Mouse (Mus musculus) adrenal gland, postnatal 10 days (tissue): ENCODE results near the gene Rpp21. TPM values are rescaled to one million over a fixed set of nuclear protein-coding genes. Genes with fewer than 3 reads are reported as not detected.
"Not testable (repeated sequence)": the region's sequence is repeated elsewhere in the genome, so short reads cannot be mapped to it uniquely, and the experiment has no call there.

ENCODE experiments used
- DNase-seq: peaks from one replicate; pipeline ENCODE4 v3.0.0; 2021; ENCODE audit warnings: mixed read lengths
- total RNA-seq, 2 experiments: library from RNA; stranded (reverse); gene quantifications; 2 replicates each; pipeline ENCODE4 v1.2.3; 2021

The Rpp21 gene
- total RNA-seq, 2 experiments from 2014 or later, result 38.3 to 48.1 TPM

- DNase-seq, result peak; percentile 18
These were observed 20.4 kb downstream of the Rpp21 start for GRCm38 (mm10) chr17:36237321-36237921.

- DNase-seq, result not testable (repeated sequence)
These were observed 22.6 kb downstream of the Rpp21 start for GRCm38 (mm10) chr17:36235300-36235699.

GRCm38 (mm10) chr17:36233572-36233971 is 24.3 kb downstream of the Rpp21 start:
- no peak for DNase-seq

GRCm38 (mm10) chr17:36231318-36231717 is 26.6 kb downstream of the Rpp21 start:
- peak; percentile 86 for DNase-seq

GRCm38 (mm10) chr17:36229046-36229445 is 28.8 kb downstream of the Rpp21 start:
- DNase-seq, result no peak

GRCm38 (mm10) chr17:36226921-36227320 is 30.9 kb downstream of the Rpp21 start:
- DNase-seq, result no peak

- no peak for DNase-seq
These were observed 32.5 kb downstream of the Rpp21 start for GRCm38 (mm10) chr17:36225231-36225824.

GRCm38 (mm10) chr17:36224451-36224850 is 33.4 kb downstream of the Rpp21 start:
- DNase-seq, result no peak

- DNase-seq, result no peak
These were observed 39.2 kb downstream of the Rpp21 start for GRCm38 (mm10) chr17:36218594-36219155.

- no peak for DNase-seq
These were observed 42.3 kb downstream of the Rpp21 start for GRCm38 (mm10) chr17:36215586-36215985.

GRCm38 (mm10) chr17:36206846-36207245 is 51.0 kb downstream of the Rpp21 start:
- DNase-seq, result no peak

- no peak for DNase-seq
These were observed 52.0 kb downstream of the Rpp21 start for GRCm38 (mm10) chr17:36205862-36206261.

Other genes starting within 250 kb of the Rpp21 start
- 1 to 10 TPM; 2.9 to 3.9 TPM for gene H2-T24, start 237.5 kb downstream of the Rpp21 start, total RNA-seq
- 10 to 100 TPM; 55.7 to 82.7 TPM for gene H2-T23, start 225.2 kb downstream of the Rpp21 start, total RNA-seq
- 10 to 100 TPM; 23.5 to 25.4 TPM for gene H2-T22, start 215.3 kb downstream of the Rpp21 start, total RNA-seq
- not detected for gene Gm6034, start 215.1 kb downstream of the Rpp21 start, total RNA-seq
- gene Gm11127, start 199.7 kb downstream of the Rpp21 start, total RNA-seq, result 1 to 10 TPM; 2.4 to 2.5 TPM
- not detected for gene Gm19684, start 136.4 kb downstream of the Rpp21 start, total RNA-seq
- gene Gm7030, start 128.6 kb downstream of the Rpp21 start, total RNA-seq, result not detected
- gene Gm8909, start 89.5 kb downstream of the Rpp21 start, total RNA-seq, result under 1 TPM in 1 of 2 experiments, not detected in 1; 0.33 TPM
- not detected for gene H2-T3, start 67.8 kb downstream of the Rpp21 start, total RNA-seq
- gene Trim39, start 14.2 kb upstream of the Rpp21 start, total RNA-seq, result 10 to 100 TPM; 13.8 to 17.8 TPM
- not detected for gene H2-M10.2, start 28.4 kb upstream of the Rpp21 start, total RNA-seq
- gene H2-M10.1, start 68.1 kb upstream of the Rpp21 start, total RNA-seq, result not detected
- not detected for gene H2-M10.3, start 110.3 kb upstream of the Rpp21 start, total RNA-seq
- not detected for gene H2-M10.4, start 204.3 kb upstream of the Rpp21 start, total RNA-seq